Mouse (Mus musculus): Measurements from ENCODE around the gene Tom1. TPM values are rescaled to one million over a fixed set of nuclear protein-coding genes. Genes with fewer than 3 reads are reported as not detected.

Tom1 gene
- polyA plus RNA-seq, 1 experiment from 2014 or later, result 26.3 TPM

DNA sequence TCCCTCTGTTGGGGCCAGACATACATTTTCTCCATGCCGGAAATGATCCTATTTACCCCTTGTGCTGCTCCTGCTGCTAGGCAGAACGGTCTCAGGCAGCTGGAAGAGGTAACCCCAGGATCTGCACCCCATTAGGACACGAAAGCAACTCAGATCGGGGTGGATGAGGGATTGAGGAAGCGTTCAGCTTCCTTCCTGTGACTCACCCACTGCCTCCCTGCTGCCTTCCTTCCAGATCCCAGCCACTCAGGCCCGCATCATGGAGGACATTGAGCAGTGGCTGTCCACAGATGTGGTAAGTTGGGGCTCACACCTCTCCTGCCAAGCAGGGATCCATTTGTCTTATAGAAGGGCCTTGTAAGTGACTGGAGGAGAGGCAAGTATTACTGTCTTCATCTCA, 33.8 kb downstream of the Tom1 start:
- H3K9me3 ChIP-seq (replicated peaks; ENCODE audit: control insufficient read depth, low read length), result no peaks in the 10 kb centered on the region
- ATAC-seq (replicated peaks; ENCODE audit: insufficient number of reproducible peaks, low FRiP score, low TSS enrichment, low read depth), result no peak

DNA sequence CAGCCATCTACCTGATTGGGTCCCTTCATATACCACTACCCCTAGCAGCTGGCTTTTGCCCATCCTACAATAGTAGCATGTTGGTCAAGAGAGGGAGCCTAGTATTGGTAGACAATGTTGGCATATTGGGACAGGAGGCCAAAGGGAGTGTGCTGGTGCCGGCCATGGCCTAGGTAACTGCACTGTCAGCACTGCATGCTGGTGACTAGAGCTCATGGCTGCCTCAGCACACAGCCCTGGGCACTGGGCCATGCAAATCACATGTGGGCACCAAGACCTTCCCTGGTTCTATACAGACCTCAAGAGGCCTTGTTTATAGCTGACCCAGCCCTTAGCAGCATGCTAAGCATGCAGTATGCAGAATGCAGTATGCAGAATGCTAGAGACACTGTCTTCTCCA, 36.8 kb downstream of the Tom1 start:
- DNase-seq (ENCODE audit: low spot score) (no peak), ATAC-seq (replicated peaks; ENCODE audit: insufficient number of reproducible peaks, low FRiP score, low TSS enrichment, low read depth) (no peak)
- no peak overlapping the region for H3K27ac ChIP-seq (replicated peaks; ENCODE audit: low read depth, low read length)
- no peak overlapping the region for H3K9ac ChIP-seq (replicated peaks; ENCODE audit: low read length)
- no peak overlapping the region for H3K4me3 ChIP-seq (ENCODE audit: low read depth, low read length)
- no peaks in the 10 kb centered on the region for H3K27me3 ChIP-seq (ENCODE audit: control insufficient read depth, insufficient read depth, low read length)
- no peaks in the 10 kb centered on the region for H3K36me3 ChIP-seq (replicated peaks; ENCODE audit: control insufficient read depth, insufficient read depth, low read depth, low read length)
- H3K9me3 ChIP-seq (replicated peaks; ENCODE audit: control insufficient read depth, low read length), result no peaks in the 10 kb centered on the region
- no peaks in the 10 kb centered on the region for H3K4me1 ChIP-seq (ENCODE audit: control insufficient read depth, insufficient read depth, low read length)
- 86% methylated on average over 1 of the region's 1 CpGs for WGBS
- H3K4me2 ChIP-seq (ENCODE audit: low read depth, low read length), result no peak overlapping the region

More for the DNA sequence above, 33.8 kb downstream of the Tom1 start:
- no peak overlapping the region for H3K4me3 ChIP-seq (ENCODE audit: low read depth, low read length)
- H3K4me2 ChIP-seq (ENCODE audit: low read depth, low read length), result no peak overlapping the region
- no peak for DNase-seq (ENCODE audit: low spot score)
- H3K27ac ChIP-seq (replicated peaks; ENCODE audit: low read depth, low read length), result no peak overlapping the region
- H3K4me1 ChIP-seq (ENCODE audit: control insufficient read depth, insufficient read depth, low read length), result no peaks in the 10 kb centered on the region
- no peak overlapping the region for H3K9ac ChIP-seq (replicated peaks; ENCODE audit: low read length)
- H3K27me3 ChIP-seq (ENCODE audit: control insufficient read depth, insufficient read depth, low read length), result no peaks in the 10 kb centered on the region
- H3K36me3 ChIP-seq (replicated peaks; ENCODE audit: control insufficient read depth, insufficient read depth, low read depth, low read length), result no peaks in the 10 kb centered on the region
- 77% methylated on average over 6 of the region's 6 CpGs for WGBS

DNA sequence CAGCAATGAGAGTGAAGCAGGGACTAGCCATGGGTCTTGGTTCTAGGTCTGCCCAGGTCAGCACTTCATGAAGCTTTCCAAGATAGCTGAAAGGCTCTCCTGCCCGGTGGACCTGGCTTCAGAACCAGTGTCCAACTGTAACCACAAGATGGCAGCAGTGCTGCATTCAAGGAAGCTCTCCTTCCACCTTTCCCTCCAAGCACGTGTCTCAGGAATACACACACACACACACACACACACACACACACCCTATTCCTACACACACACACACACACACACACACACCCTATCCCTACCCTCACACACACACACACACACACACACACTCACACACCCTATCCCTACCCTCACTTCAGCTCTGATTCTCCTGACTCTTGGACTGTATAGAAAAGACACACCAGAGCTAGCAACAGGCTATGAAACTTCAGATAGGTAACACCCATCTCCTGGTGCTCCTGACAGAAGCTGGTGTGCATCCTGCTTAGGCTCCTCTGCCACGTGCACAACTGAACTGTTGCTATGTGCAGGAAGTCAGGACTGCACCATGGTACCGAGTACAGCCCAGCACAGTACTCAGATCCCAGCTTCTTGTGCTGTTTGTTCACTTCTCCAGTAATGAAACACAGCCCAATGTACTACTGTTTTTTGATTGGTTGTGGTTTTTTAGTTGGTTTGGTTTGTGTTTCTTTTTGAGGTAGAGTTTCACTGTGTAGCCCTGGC, 38.3 kb downstream of the Tom1 start:
- H3K36me3 ChIP-seq (replicated peaks; ENCODE audit: control insufficient read depth, insufficient read depth, low read depth, low read length), result no peaks in the 10 kb centered on the region
- H3K9ac ChIP-seq (replicated peaks; ENCODE audit: low read length), result no peak overlapping the region
- WGBS, result 24% methylated on average over 4 of the region's 4 CpGs
- H3K4me1 ChIP-seq (ENCODE audit: control insufficient read depth, insufficient read depth, low read length), result no peaks in the 10 kb centered on the region
- H3K9me3 ChIP-seq (replicated peaks; ENCODE audit: control insufficient read depth, low read length), result no peaks in the 10 kb centered on the region
- no peaks in the 10 kb centered on the region for H3K27me3 ChIP-seq (ENCODE audit: control insufficient read depth, insufficient read depth, low read length)
- DNase-seq (ENCODE audit: low spot score) (peak; percentile 88), ATAC-seq (replicated peaks; ENCODE audit: insufficient number of reproducible peaks, low FRiP score, low TSS enrichment, low read depth) (peak; percentile 78)
- H3K4me2 ChIP-seq (ENCODE audit: low read depth, low read length), result no peak overlapping the region
- H3K27ac ChIP-seq (replicated peaks; ENCODE audit: low read depth, low read length), result no peak overlapping the region
- no peak overlapping the region for H3K4me3 ChIP-seq (ENCODE audit: low read depth, low read length)

DNA sequence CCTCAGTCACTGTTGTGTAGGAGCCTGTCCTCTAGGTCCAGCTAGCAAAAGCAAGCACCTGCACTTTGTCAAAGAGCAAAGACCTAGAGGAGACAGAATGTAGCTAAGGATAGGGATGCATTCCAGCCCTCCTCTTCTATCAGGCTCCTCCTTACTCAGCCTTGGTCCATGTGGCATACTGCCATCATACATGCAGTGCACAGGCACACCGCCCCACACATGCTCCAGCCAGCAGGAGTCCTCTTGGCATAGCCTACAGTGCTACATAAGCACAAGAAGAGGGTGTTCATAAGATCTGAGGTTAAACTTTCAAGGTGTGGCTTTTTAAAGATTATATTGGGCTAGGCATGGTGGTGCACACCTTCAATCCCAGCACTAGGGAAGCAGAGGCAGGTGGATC, 41.4 kb downstream of the Tom1 start:
- H3K27me3 ChIP-seq (ENCODE audit: control insufficient read depth, insufficient read depth, low read length), result no peaks in the 10 kb centered on the region
- DNase-seq (ENCODE audit: low spot score) (no peak), ATAC-seq (replicated peaks; ENCODE audit: insufficient number of reproducible peaks, low FRiP score, low TSS enrichment, low read depth) (no peak)
- H3K4me1 ChIP-seq (ENCODE audit: control insufficient read depth, insufficient read depth, low read length), result no peaks in the 10 kb centered on the region
- WGBS, result 100% methylated on average over 1 of the region's 1 CpGs
- no peaks in the 10 kb centered on the region for H3K36me3 ChIP-seq (replicated peaks; ENCODE audit: control insufficient read depth, insufficient read depth, low read depth, low read length)
- H3K4me3 ChIP-seq (ENCODE audit: low read depth, low read length), result no peak overlapping the region
- no peak overlapping the region for H3K4me2 ChIP-seq (ENCODE audit: low read depth, low read length)
- no peaks in the 10 kb centered on the region for H3K9me3 ChIP-seq (replicated peaks; ENCODE audit: control insufficient read depth, low read length)
- no peak overlapping the region for H3K27ac ChIP-seq (replicated peaks; ENCODE audit: low read depth, low read length)
- no peak overlapping the region for H3K9ac ChIP-seq (replicated peaks; ENCODE audit: low read length)

DNA sequence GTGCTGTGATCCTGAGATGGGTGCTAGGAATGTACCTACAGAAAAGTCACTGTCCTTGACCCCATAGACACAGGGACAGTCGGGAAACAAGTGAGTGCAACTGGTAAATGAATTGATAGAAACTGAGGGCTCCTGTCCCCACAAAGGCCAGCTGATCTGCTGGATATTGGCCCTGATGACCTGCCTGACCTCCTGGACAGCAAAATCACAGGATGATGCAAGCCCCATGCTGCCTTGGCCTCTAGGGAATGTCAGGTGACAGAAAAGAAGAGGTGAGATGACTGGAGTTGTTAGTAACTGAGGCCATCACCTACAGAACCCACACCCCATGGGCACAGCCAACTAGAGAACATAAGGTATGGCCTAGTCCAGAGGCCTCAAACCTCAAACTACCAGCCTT, 44.7 kb downstream of the Tom1 start:
- Histone ChIP-seq H3K9me3 (replicated peaks; ENCODE audit: control insufficient read depth, low read length) (no peaks in the 10 kb centered on the region), H3K36me3 (replicated peaks; ENCODE audit: control insufficient read depth, insufficient read depth, low read depth, low read length) (no peaks in the 10 kb centered on the region), H3K27ac (replicated peaks; ENCODE audit: low read depth, low read length) (no peak overlapping the region), H3K4me1 (ENCODE audit: control insufficient read depth, insufficient read depth, low read length) (no peaks in the 10 kb centered on the region), H3K4me2 (ENCODE audit: low read depth, low read length) (no peak overlapping the region), H3K4me3 (ENCODE audit: low read depth, low read length) (no peak overlapping the region), H3K27me3 (ENCODE audit: control insufficient read depth, insufficient read depth, low read length) (no peaks in the 10 kb centered on the region), H3K9ac (replicated peaks; ENCODE audit: low read length) (no peak overlapping the region)
- DNase-seq (ENCODE audit: low spot score) (no peak), ATAC-seq (replicated peaks; ENCODE audit: insufficient number of reproducible peaks, low FRiP score, low TSS enrichment, low read depth) (no peak)
- WGBS, result 84% methylated on average over 1 of the region's 1 CpGs

DNA sequence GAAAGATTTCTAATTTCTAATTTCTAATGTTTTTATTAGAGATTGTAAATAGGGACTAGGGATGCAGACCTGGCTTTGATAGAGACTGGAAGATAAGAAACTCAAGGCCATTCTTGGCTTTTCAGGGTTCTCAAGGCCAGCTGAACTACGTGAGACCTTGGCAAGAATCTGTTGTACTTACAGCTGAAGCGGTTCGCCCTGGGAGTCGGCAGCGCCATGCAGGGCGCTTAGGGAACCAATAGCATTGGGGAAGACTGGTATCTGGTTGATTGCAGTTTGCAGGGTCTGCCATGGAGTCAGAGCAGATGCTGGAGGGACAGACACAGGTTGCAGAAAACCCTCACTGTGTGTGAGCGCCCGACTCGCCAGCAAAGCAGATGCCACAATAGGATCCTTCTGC, 45.3 kb downstream of the Tom1 start:
- Histone ChIP-seq H3K4me3 (ENCODE audit: low read depth, low read length) (no peak overlapping the region), H3K4me1 (ENCODE audit: control insufficient read depth, insufficient read depth, low read length) (no peaks in the 10 kb centered on the region), H3K27ac (replicated peaks; ENCODE audit: low read depth, low read length) (no peak overlapping the region), H3K4me2 (ENCODE audit: low read depth, low read length) (no peak overlapping the region), H3K9ac (replicated peaks; ENCODE audit: low read length) (no peak overlapping the region), H3K36me3 (replicated peaks; ENCODE audit: control insufficient read depth, insufficient read depth, low read depth, low read length) (no peaks in the 10 kb centered on the region), H3K9me3 (replicated peaks; ENCODE audit: control insufficient read depth, low read length) (no peaks in the 10 kb centered on the region), H3K27me3 (ENCODE audit: control insufficient read depth, insufficient read depth, low read length) (no peaks in the 10 kb centered on the region)
- WGBS, result 91% methylated on average over 9 of the region's 9 CpGs
- DNase-seq (ENCODE audit: low spot score) (no peak), ATAC-seq (replicated peaks; ENCODE audit: insufficient number of reproducible peaks, low FRiP score, low TSS enrichment, low read depth) (no peak)

DNA sequence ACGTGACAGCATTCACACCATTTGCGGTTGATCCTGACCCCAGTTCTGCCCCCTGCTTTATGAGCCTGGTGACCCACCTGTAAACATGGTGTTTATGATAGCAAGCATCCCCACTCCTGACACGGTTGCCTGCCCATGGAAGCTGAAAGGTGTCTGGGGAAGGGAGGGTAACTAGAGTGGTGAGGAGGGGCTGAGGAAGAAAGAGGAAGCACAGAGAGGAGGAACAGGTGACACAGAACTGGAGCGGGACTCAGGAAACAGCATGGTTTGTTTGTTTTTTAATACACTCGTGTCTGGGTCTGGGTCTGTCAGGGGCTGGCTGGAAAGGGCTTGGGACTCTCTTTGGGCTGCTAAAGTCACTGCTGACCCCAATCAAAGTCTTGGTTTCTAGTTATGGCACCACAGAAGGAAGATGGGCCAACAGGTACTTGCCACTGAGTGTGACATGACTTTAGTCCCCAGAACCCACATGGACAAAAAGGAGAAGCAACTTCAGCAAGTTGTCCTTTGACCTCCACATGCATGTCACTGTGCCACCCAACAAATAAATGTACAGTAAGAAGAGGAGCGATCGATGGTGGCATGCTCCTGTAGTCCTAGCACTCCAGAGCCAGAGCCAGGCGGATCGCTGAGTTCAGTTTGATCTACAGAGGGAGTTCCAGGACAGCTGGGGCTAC, 48.0 kb downstream of the Tom1 start:
- no peak for DNase-seq (ENCODE audit: low spot score)

DNA sequence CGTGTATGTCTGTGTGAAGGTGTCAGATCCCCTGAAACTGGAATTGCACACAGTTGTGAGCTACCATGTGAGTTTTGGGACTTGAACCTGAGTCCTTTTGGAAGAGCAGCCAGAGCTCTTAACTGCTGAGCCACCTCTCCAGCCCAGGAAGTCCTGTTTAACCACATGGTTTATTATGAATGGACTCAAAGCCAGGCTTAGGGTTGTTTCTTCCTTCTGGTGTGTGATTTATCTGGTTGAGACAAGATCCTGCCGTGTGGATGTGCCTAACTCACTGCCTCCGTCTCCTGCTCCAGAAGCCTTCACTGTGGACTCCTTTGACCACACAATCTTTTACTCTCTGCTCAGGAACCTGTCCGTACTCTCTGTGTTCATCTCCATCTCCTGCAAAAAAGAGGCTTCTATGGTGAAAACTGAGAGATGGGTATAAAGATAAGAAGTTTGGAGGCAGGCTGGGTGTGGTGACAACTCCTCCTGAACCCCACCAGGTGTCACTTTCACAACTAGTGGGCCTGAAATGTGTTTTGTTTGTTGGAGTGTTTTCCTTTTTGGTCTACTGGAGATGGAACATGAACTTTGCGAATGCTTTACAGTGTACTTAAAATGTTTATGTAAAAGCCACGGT, 48.8 kb downstream of the Tom1 start:
- no peak overlapping the region for H3K4me2 ChIP-seq (ENCODE audit: low read depth, low read length)
- no peaks in the 10 kb centered on the region for H3K4me1 ChIP-seq (ENCODE audit: control insufficient read depth, insufficient read depth, low read length)
- H3K36me3 ChIP-seq (replicated peaks; ENCODE audit: control insufficient read depth, insufficient read depth, low read depth, low read length), result no peaks in the 10 kb centered on the region
- no peaks in the 10 kb centered on the region for H3K9me3 ChIP-seq (replicated peaks; ENCODE audit: control insufficient read depth, low read length)
- ATAC-seq (replicated peaks; ENCODE audit: insufficient number of reproducible peaks, low FRiP score, low TSS enrichment, low read depth), result no peak
- H3K4me3 ChIP-seq (ENCODE audit: low read depth, low read length), result no peak overlapping the region
- DNase-seq (ENCODE audit: low spot score), result no peak
- H3K27ac ChIP-seq (replicated peaks; ENCODE audit: low read depth, low read length), result no peak overlapping the region
- no peaks in the 10 kb centered on the region for H3K27me3 ChIP-seq (ENCODE audit: control insufficient read depth, insufficient read depth, low read length)
- no peak overlapping the region for H3K9ac ChIP-seq (replicated peaks; ENCODE audit: low read length)
- WGBS, result 89% methylated on average over 6 of the region's 6 CpGs

More for the DNA sequence above, 48.0 kb downstream of the Tom1 start:
- Histone ChIP-seq H3K36me3 (replicated peaks; ENCODE audit: control insufficient read depth, insufficient read depth, low read depth, low read length) (no peaks in the 10 kb centered on the region), H3K9me3 (replicated peaks; ENCODE audit: control insufficient read depth, low read length) (no peaks in the 10 kb centered on the region), H3K4me1 (ENCODE audit: control insufficient read depth, insufficient read depth, low read length) (no peaks in the 10 kb centered on the region), H3K4me3 (ENCODE audit: low read depth, low read length) (no peak overlapping the region), H3K4me2 (ENCODE audit: low read depth, low read length) (no peak overlapping the region), H3K9ac (replicated peaks; ENCODE audit: low read length) (no peak overlapping the region), H3K27me3 (ENCODE audit: control insufficient read depth, insufficient read depth, low read length) (no peaks in the 10 kb centered on the region), H3K27ac (replicated peaks; ENCODE audit: low read depth, low read length) (no peak overlapping the region)
- ATAC-seq (replicated peaks; ENCODE audit: insufficient number of reproducible peaks, low FRiP score, low TSS enrichment, low read depth), result no peak
- 85% methylated on average over 9 of the region's 9 CpGs for WGBS
